ENCODE assay signal across 19 mouse cellular contexts in genomic region chr5:73930205-73930604, GRCm38 (mm10).
DNase-seq lines count a peak whose midpoint lies in the region; ATAC-seq and TF ChIP-seq lines count a peak whose summit lies in the region.
"Had no signal": no experiment of that assay in that cellular context is flagged by ENCODE, and none has a peak within 500 bp of the region (broad histone marks: within the 10 kb centered on the region; RNA-seq: fewer than 3 reads in every experiment).

No protein-coding gene starts in this region.

- no peaks in the 10 kb centered on the region for H3K79me2 ChIP-seq in myocyte (ENCODE audit: control insufficient read depth, insufficient read depth)

- H3K27me3 ChIP-seq in Patski, result no peaks in the 10 kb centered on the region
- H3K27me3 ChIP-seq in myocyte (ENCODE audit: control insufficient read depth, insufficient read depth, insufficient read length), result no peaks in the 10 kb centered on the region
- H3K27me3 ChIP-seq: forebrain, embryonic 13.5 days; limb, embryonic 12.5 days; neural tube, embryonic 15.5 days had no signal

- CTCF ChIA-PET in Patski (lab: Charles Lee), result no interaction called here

- intact Hi-C loops in left cerebral cortex, adult 2 months (cut with DNase I), result no loop called here

- ATAC-seq in Patski, result no peak
- ATAC-seq: CD4-positive, CD25-positive, alpha-beta regulatory T cell, adult 4 months; forebrain, embryonic 13.5 days; liver, postnatal 0 days had no signal

- POLR2A ChIA-PET in Patski (lab: Charles Lee), result no interaction called here

- no peak for TF ChIP-seq CTCF in Patski (IDR thresholded peaks at IDR 0.05)
- no peak for TF ChIP-seq CTCF in left cerebral cortex, adult 2 months (IDR thresholded peaks at IDR 0.05)

- H3K36me3 ChIP-seq in myocyte (ENCODE audit: control insufficient read depth, insufficient read depth), result no peaks in the 10 kb centered on the region
- H3K36me3 ChIP-seq: heart, embryonic 10.5 days; limb, embryonic 12.5 days; neural tube, embryonic 15.5 days had no signal

- no peak overlapping the region for H3ac ChIP-seq in myocyte (ENCODE audit: control insufficient read depth, insufficient read length)

- peak overlapping the region; percentile 78; the same call in 1 of the 2 replicates for H3K27ac ChIP-seq in left cerebral cortex, adult 2 months
- H3K27ac ChIP-seq: forebrain, embryonic 13.5 days; heart, embryonic 10.5 days; limb, embryonic 12.5 days; neural tube, embryonic 15.5 days had no signal

- in situ Hi-C loops in Patski (cut with MboI; ENCODE audit: low pct_unique_long_range_greater_than_20kb), result loop anchor here (10.0 kb wide), 1 partner anchor 355 kb away; no protein-coding TSS in a partner anchor

- no peak for TF ChIP-seq POLR2A in myocyte (IDR thresholded peaks at IDR 0.05; ENCODE audit: insufficient read length, low read depth)

- no peak overlapping the region for H3K4me3 ChIP-seq in left cerebral cortex, adult 2 months
- H3K4me3 ChIP-seq in myocyte, result no peak overlapping the region
- H3K4me3 ChIP-seq: forebrain, embryonic 13.5 days; heart, embryonic 10.5 days; limb, embryonic 12.5 days; neural tube, embryonic 15.5 days had no signal

- no peak overlapping the region for H3K4me2 ChIP-seq in myocyte (ENCODE audit: low read depth)
- H3K4me2 ChIP-seq: forebrain, embryonic 13.5 days; limb, embryonic 12.5 days; midbrain, embryonic 11.5 days; neural tube, embryonic 15.5 days had no signal

- peak; percentile 42 for DNase-seq in Muller cell, postnatal 12 days (ENCODE audit: inconsistent ontology term)
- DNase-seq in Patski (ENCODE audit: low read depth, low spot score), result peak; percentile 19
- DNase-seq in left cerebral cortex, adult 2 months (ENCODE audit: extremely low spot score in 1 of 2, low spot score in 2 of 2), result peak; percentile 38 to 44
- no peak for DNase-seq in kidney, adult 8-10 months
- DNase-seq in embryo, embryonic 10 days (ENCODE audit: low spot score), result no peak
- no peak for DNase-seq in lung, postnatal 14 days
- DNase-seq: adrenal gland, postnatal 14 days; cerebellum, adult 9-11 months; gastrocnemius, postnatal 25 days; liver, postnatal 0 days; lung, postnatal 4 days; thymus, adult 18-20 months had no signal

TF ChIP-seq in myocyte, 11 proteins besides CTCF, POLR2A, EP300 and RAD21:
- no peak for TF ChIP-seq E2F4 (IDR thresholded peaks at IDR 0.05; ENCODE audit: insufficient read depth)
- TF ChIP-seq MYOD1 (IDR thresholded peaks at IDR 0.05; ENCODE audit: control insufficient read depth in 1 of 3, insufficient read length in 2 of 3, low read depth in 2 of 3), result peak in 2 of 3 experiments; percentile 64 to 65

Comparison
In these comparisons a context has a peak if more than half of its experiments do, and no peak if none do; other contexts are left out.
1. DNase-seq: peak in Muller cell, postnatal 12 days (single experiment), Patski (single experiment) and left cerebral cortex, adult 2 months (2 of 2); none in kidney, adult 8-10 months (0 of 2), embryo, embryonic 10 days (single experiment) and lung, postnatal 14 days (single experiment).